Mouse (Mus musculus): ENCODE measurements at regions not wholly inside any gene's neighbourhood (a gene's known extent, or its start where the extent isn't known, plus 50 kb on each side); places are given as distances from the start of the nearest gene placed in this dataset.

GRCm38 (mm10) chr14:73952511-73952910, 291.5 kb downstream of the Gm21750 start:
- no peak for DNase-seq (ENCODE audit: low read depth)

GRCm38 (mm10) chr14:73978694-73979093, 317.7 kb downstream of the Gm21750 start:
- DNase-seq (ENCODE audit: low read depth), result no peak

DNA sequence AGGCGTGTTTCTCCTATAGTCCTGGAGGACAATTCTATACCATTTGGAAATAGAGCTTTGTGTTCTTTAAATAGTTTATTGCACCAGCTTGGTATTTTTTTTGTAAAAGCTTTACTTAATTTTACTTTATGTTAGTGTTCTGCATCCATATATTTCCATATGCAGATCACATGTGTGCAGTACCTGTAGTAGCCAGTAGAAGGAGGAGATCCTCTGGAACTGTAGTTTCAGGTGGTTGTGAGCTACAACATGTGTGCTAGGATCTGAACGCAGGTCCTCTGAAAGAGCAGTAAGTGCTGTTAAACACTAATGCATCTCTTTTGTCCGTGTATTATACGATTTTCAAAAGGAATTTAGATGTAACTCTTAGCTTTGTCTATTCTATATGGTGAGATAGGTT, 335.2 kb downstream of the Gm21750 start:
- peak; percentile 6 for DNase-seq (ENCODE audit: low read depth)

DNA sequence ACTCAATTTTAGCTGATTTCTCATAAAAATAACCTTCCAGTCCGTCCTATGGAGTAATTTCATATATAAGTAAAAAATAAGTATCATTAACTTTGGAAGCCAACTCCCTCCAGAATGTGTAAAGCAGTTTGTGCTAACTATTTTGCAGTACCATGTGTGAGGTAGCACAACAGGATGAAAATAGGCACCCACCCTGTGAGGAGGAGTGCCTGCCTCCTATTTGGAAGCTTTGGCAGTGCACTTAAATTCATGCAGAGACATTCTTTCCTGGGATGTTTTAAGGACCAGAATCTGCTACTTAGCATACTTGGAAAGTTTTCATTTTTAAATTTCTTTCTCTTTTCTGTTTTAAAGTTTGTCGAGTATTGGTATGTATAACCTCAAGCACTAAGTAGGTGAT, 336.8 kb downstream of the Gm21750 start:
- DNase-seq (ENCODE audit: low read depth), result no peak

- no peak for DNase-seq (ENCODE audit: low read depth)
Measured at GRCm38 (mm10) chr14:73999409-73999909, 338.4 kb downstream of the Gm21750 start.

DNA sequence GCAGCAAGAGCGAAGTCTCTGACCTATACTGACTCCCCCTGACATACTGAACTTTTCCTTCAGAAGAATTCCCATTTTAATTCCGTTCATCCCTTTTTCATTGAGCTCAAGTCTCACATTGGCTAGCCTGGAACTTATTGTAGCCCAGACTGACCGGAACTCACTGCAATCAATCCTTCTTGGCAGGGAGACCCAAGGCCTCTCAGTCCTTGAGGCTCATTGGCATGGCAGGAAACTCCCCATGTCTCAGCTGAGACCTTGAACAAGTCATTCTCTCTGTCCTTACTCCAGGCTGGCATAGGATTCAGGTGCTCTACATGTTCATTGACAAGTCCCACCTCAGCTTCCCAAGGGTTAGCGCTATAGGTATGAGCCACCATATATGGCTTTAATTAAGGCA, 345.9 kb downstream of the Gm21750 start:
- no peak for DNase-seq (ENCODE audit: low read depth)

GRCm38 (mm10) chr14:74011555-74011954, 350.5 kb downstream of the Gm21750 start:
- no peak for DNase-seq (ENCODE audit: low read depth)

- no peak for DNase-seq (ENCODE audit: low read depth)
Measured at GRCm38 (mm10) chr14:74019421-74019820, 358.4 kb downstream of the Gm21750 start.

- no peak for DNase-seq (ENCODE audit: low read depth)
Measured at GRCm38 (mm10) chr14:74047009-74047694, 386.1 kb downstream of the Gm21750 start.

- no peak for DNase-seq (ENCODE audit: low read depth)
Measured at GRCm38 (mm10) chr14:74047695-74048280, 386.8 kb downstream of the Gm21750 start.

GRCm38 (mm10) chr14:74048386-74048785, 387.4 kb downstream of the Gm21750 start:
- DNase-seq (ENCODE audit: low read depth), result no peak

DNA sequence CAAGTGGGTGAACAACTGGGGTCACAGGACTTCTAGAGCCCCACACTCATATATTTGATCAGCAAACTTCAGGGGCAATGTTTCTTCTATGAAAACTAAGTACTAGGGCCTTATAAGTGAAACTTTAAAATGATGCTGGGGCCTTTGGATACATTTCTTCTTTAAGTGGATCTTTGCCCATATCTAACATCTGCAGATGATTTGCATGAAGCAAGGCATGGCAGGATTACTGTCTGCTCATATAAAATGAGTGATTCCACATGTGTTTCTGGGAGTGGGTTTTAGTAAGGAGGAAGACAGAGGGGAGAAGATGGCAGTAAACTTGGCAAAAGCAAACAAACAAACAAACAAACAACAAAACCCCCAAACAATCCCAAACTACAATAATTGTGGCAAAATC, 405.0 kb downstream of the Gm21750 start:
- DNase-seq (ENCODE audit: low read depth), result no peak

DNA sequence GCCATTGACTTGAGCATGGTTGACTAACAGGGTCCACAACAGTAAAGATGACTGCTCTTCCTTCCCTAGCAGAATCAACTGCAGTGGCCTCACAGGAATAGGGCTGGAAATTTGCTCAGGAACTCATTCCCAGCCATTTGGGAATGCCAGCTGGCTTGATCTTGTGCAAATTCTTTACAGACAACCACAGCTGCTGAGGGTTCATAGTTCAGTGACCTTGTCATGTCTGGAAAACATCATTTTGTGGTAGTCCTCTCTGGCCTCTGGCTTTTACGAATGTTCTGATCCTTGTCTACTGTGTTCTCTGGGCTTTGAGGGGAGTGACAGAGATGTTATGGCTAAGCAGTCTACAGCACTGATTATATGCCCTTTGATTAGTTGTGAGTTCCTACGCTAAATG, 432.0 kb downstream of the Gm21750 start:
- no peak for DNase-seq (ENCODE audit: low read depth)

DNA sequence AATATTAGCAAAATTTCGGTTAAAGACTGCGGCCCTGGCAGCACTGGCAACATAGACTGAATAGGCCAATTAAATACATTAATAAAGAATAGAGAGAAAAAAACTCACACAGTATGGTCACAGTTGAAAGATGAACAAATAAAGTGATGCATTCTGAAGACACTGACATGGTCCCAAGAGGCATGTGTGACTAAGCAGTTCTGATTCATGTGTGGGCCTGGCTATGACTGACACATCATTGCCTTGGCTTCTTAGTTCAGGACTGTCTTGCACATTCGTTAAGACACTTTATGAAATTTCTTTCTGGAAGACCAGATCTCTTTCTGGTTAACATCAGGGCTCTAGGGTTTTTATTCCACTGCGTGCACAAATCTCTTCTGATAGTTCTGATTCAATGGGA, 438.7 kb downstream of the Gm21750 start:
- no peak for DNase-seq (ENCODE audit: low read depth)

GRCm38 (mm10) chr14:74112603-74113002, 451.6 kb downstream of the Gm21750 start:
- DNase-seq (ENCODE audit: low read depth), result no peak

- DNase-seq (ENCODE audit: low read depth), result no peak
Measured at GRCm38 (mm10) chr14:74113116-74113515, 452.1 kb downstream of the Gm21750 start.

DNA sequence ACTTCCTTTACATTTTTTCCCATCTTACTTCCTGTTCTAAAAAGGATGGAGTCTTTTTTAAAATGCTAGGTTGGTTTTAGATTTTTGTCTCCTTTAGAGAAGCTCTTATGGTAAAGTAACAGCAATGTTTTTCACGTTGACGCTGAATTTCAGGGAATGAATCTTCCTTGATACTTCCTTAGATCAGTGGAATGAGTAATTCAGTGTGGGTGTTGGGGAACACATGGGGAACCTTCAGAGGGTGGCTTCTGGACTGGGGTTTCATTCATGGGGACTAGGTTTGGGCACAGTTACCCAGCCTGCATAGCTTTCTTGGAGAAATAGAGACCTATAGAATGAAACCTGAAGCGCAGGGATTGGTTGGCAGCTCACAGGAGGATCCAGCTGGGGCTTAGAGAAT, 452.5 kb downstream of the Gm21750 start:
- DNase-seq (ENCODE audit: low read depth), result no peak

DNA sequence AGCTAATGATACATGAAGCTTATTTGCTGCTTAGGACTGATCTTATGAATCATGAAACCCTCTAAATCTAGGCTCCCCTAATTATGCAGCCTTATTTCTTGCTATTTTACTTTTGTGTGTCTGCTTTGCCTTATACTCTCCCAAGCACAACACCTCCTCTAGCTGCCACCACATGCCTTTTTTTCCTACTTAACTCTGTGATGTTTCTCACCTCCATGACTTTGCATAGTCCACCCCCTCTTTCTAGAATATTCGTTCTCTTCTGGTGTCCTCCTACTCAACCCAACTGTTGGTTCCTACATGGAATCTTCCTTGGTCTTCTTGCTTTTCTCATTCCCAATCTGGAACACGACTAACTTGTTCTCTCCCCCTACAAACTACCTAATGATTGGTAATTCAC, 456.7 kb downstream of the Gm21750 start:
- no peak for DNase-seq (ENCODE audit: low read depth)

GRCm38 (mm10) chr14:74145202-74145700, 484.2 kb downstream of the Gm21750 start:
- no peak for DNase-seq (ENCODE audit: low read depth)

GRCm38 (mm10) chr14:74166221-74166620, 474.4 kb upstream of the Htr2a start:
- no peak for DNase-seq (ENCODE audit: low read depth)

- DNase-seq (ENCODE audit: low read depth), result peak; percentile 7
Measured at GRCm38 (mm10) chr14:74169131-74169875, 471.3 kb upstream of the Htr2a start.

DNA sequence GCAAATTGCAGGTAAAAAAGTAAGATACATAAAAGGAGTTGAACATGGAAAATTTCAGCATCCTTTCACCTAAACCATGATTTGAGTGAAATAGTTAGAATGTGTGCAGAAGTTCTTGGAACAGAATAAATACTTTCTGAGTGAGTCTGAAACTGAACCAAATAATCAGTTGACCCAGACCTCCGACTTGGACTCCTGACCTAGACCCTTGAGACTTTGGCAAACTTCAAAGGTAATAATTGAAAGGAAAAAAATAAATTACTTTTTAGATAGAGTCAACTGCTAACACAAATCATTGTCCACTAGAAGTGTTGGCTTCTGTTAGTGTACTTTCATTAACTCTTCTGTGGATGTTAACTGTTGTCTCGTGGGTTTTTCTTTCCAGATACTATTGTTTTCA, 460.6 kb upstream of the Htr2a start:
- DNase-seq (ENCODE audit: low read depth), result no peak

GRCm38 (mm10) chr14:74182996-74183395, 457.6 kb upstream of the Htr2a start:
- DNase-seq (ENCODE audit: low read depth), result no peak
